Mouse (Mus musculus): ENCODE measurements around the gene N4bp3. TPM values are rescaled to one million over a fixed set of nuclear protein-coding genes. Genes with fewer than 3 reads are reported as not detected.
A peak's percentile ranks its signal among the peaks of the same experiment; 100 is the strongest.
"Not testable (repeated sequence)": the region's sequence is repeated elsewhere in the genome, so short reads cannot be mapped to it uniquely, and the experiment has no call there.

Gene N4bp3
- polyA plus RNA-seq, 1 experiment: 16.3 TPM

GRCm38 (mm10) chr11:51615601-51616000, 35.0 kb downstream of the N4bp3 start:
- Histone ChIP-seq H3K4me2 (ENCODE audit: low read depth) (peak overlapping the region; percentile 77), H3K36me3 (ENCODE audit: control insufficient read depth, insufficient read depth) (no peaks in the 10 kb centered on the region), H3K4me3 (peak overlapping the region; percentile 20), H3K27me3 (ENCODE audit: control insufficient read depth, insufficient read depth, insufficient read length) (no peaks in the 10 kb centered on the region), H3ac (ENCODE audit: control insufficient read depth, insufficient read length) (peak overlapping the region; percentile 7), H3K79me2 (ENCODE audit: control insufficient read depth, insufficient read depth) (peaks cover 8% of the 10 kb centered on the region)
- TF ChIP-seq E2F4 (IDR thresholded peaks at IDR 0.05; ENCODE audit: insufficient read depth): peak; percentile 84
- TF ChIP-seq TCF12 (IDR thresholded peaks at IDR 0.05; ENCODE audit: insufficient read depth, poor library complexity, severe bottlenecking): no peak
- peak; percentile 83 for TF ChIP-seq POLR2A (IDR thresholded peaks at IDR 0.05; ENCODE audit: insufficient read length, low read depth)
- TF ChIP-seq REST (IDR thresholded peaks at IDR 0.05; ENCODE audit: insufficient read depth, insufficient read length): no peak
- peak; percentile 90 for TF ChIP-seq POLR2AphosphoS2 (IDR thresholded peaks at IDR 0.05; ENCODE audit: insufficient read length, low read depth)
- TF ChIP-seq CEBPB (IDR thresholded peaks at IDR 0.05; ENCODE audit: insufficient read depth, poor library complexity, severe bottlenecking): no peak
- no peak for TF ChIP-seq TCF3 (IDR thresholded peaks at IDR 0.05; ENCODE audit: insufficient read length, low read depth)

GRCm38 (mm10) chr11:51615129-51615528, 35.5 kb downstream of the N4bp3 start:
- no peak for TF ChIP-seq CEBPB (IDR thresholded peaks at IDR 0.05; ENCODE audit: insufficient read depth, poor library complexity, severe bottlenecking)
- no peak for TF ChIP-seq MYOG (IDR thresholded peaks at IDR 0.05; ENCODE audit: control insufficient read depth in 1 of 3, insufficient read depth in 1 of 3, insufficient read length in 2 of 3, low read depth in 2 of 3)
- no peak for TF ChIP-seq TCF3 (IDR thresholded peaks at IDR 0.05; ENCODE audit: insufficient read length, low read depth)
- TF ChIP-seq MAX (IDR thresholded peaks at IDR 0.05; ENCODE audit: low read depth): no peak
- TF ChIP-seq REST (IDR thresholded peaks at IDR 0.05; ENCODE audit: insufficient read depth, insufficient read length): no peak
- no peak for TF ChIP-seq POLR2A (IDR thresholded peaks at IDR 0.05; ENCODE audit: insufficient read length, low read depth)
- no peak for TF ChIP-seq E2F4 (IDR thresholded peaks at IDR 0.05; ENCODE audit: insufficient read depth)
- TF ChIP-seq SRF (IDR thresholded peaks at IDR 0.05; ENCODE audit: control insufficient read depth, insufficient read length, low read depth): no peak
- no peak for TF ChIP-seq TCF12 (IDR thresholded peaks at IDR 0.05; ENCODE audit: insufficient read depth, poor library complexity, severe bottlenecking)
- no peak for TF ChIP-seq USF1 (IDR thresholded peaks at IDR 0.05; ENCODE audit: low read depth)
- no peak for TF ChIP-seq MYOD1 (IDR thresholded peaks at IDR 0.05; ENCODE audit: control insufficient read depth in 1 of 3, insufficient read length in 2 of 3, low read depth in 2 of 3)
- no peak for TF ChIP-seq POLR2AphosphoS2 (IDR thresholded peaks at IDR 0.05; ENCODE audit: insufficient read length, low read depth)
- H3K4me2 ChIP-seq (ENCODE audit: low read depth): peak overlapping the region; percentile 77
- peak overlapping the region; percentile 20 for H3K4me3 ChIP-seq

GRCm38 (mm10) chr11:51614256-51614655, 36.4 kb downstream of the N4bp3 start:
- Histone ChIP-seq H3K27me3 (ENCODE audit: control insufficient read depth, insufficient read depth, insufficient read length) (no peaks in the 10 kb centered on the region), H3K4me3 (no peak overlapping the region), H3ac (ENCODE audit: control insufficient read depth, insufficient read length) (no peak overlapping the region), H3K79me2 (ENCODE audit: control insufficient read depth, insufficient read depth) (no peaks in the 10 kb centered on the region), H3K36me3 (ENCODE audit: control insufficient read depth, insufficient read depth) (no peaks in the 10 kb centered on the region), H3K4me2 (ENCODE audit: low read depth) (no peak overlapping the region)
- TF ChIP-seq SRF (IDR thresholded peaks at IDR 0.05; ENCODE audit: control insufficient read depth, insufficient read length, low read depth): no peak
- no peak for TF ChIP-seq REST (IDR thresholded peaks at IDR 0.05; ENCODE audit: insufficient read depth, insufficient read length)
- TF ChIP-seq POLR2AphosphoS2 (IDR thresholded peaks at IDR 0.05; ENCODE audit: insufficient read length, low read depth): no peak
- no peak for TF ChIP-seq MAX (IDR thresholded peaks at IDR 0.05; ENCODE audit: low read depth)
- TF ChIP-seq E2F4 (IDR thresholded peaks at IDR 0.05; ENCODE audit: insufficient read depth): no peak
- TF ChIP-seq MYOG (IDR thresholded peaks at IDR 0.05; ENCODE audit: control insufficient read depth in 1 of 3, insufficient read depth in 1 of 3, insufficient read length in 2 of 3, low read depth in 2 of 3): no peak

More at GRCm38 (mm10) chr11:51615129-51615528, 35.5 kb downstream of the N4bp3 start:
- no peaks in the 10 kb centered on the region for H3K36me3 ChIP-seq (ENCODE audit: control insufficient read depth, insufficient read depth)
- peak overlapping the region; percentile 7 for H3ac ChIP-seq (ENCODE audit: control insufficient read depth, insufficient read length)
- peaks cover 4% of the 10 kb centered on the region for H3K79me2 ChIP-seq (ENCODE audit: control insufficient read depth, insufficient read depth)
- no peaks in the 10 kb centered on the region for H3K27me3 ChIP-seq (ENCODE audit: control insufficient read depth, insufficient read depth, insufficient read length)

GRCm38 (mm10) chr11:51609940-51610339, 40.7 kb downstream of the N4bp3 start:
- H3K79me2 ChIP-seq (ENCODE audit: control insufficient read depth, insufficient read depth): peaks cover 14% of the 10 kb centered on the region
- not testable (repeated sequence) for H3ac ChIP-seq (ENCODE audit: control insufficient read depth, insufficient read length); H3K27me3 ChIP-seq (ENCODE audit: control insufficient read depth, insufficient read depth, insufficient read length); H3K4me3 ChIP-seq; H3K4me2 ChIP-seq (ENCODE audit: low read depth); H3K36me3 ChIP-seq (ENCODE audit: control insufficient read depth, insufficient read depth)

- Histone ChIP-seq H3K4me3 (no peak overlapping the region), H3K27me3 (ENCODE audit: control insufficient read depth, insufficient read depth, insufficient read length) (no peaks in the 10 kb centered on the region), H3K79me2 (ENCODE audit: control insufficient read depth, insufficient read depth) (peaks cover 20% of the 10 kb centered on the region), H3ac (ENCODE audit: control insufficient read depth, insufficient read length) (no peak overlapping the region), H3K36me3 (ENCODE audit: control insufficient read depth, insufficient read depth) (peaks cover 11% of the 10 kb centered on the region), H3K4me2 (ENCODE audit: low read depth) (no peak overlapping the region)
- TF ChIP-seq CEBPB (IDR thresholded peaks at IDR 0.05; ENCODE audit: insufficient read depth, poor library complexity, severe bottlenecking): no peak
- no peak for TF ChIP-seq E2F4 (IDR thresholded peaks at IDR 0.05; ENCODE audit: insufficient read depth)
- no peak for TF ChIP-seq MYOD1 (IDR thresholded peaks at IDR 0.05; ENCODE audit: control insufficient read depth in 1 of 3, insufficient read length in 2 of 3, low read depth in 2 of 3)
- no peak for TF ChIP-seq MAX (IDR thresholded peaks at IDR 0.05; ENCODE audit: low read depth)
- no peak for TF ChIP-seq SRF (IDR thresholded peaks at IDR 0.05; ENCODE audit: control insufficient read depth, insufficient read length, low read depth)
- no peak for TF ChIP-seq USF1 (IDR thresholded peaks at IDR 0.05; ENCODE audit: low read depth)
- no peak for TF ChIP-seq TCF12 (IDR thresholded peaks at IDR 0.05; ENCODE audit: insufficient read depth, poor library complexity, severe bottlenecking)
- no peak for TF ChIP-seq POLR2A (IDR thresholded peaks at IDR 0.05; ENCODE audit: insufficient read length, low read depth)
- no peak for TF ChIP-seq MYOG (IDR thresholded peaks at IDR 0.05; ENCODE audit: control insufficient read depth in 1 of 3, insufficient read depth in 1 of 3, insufficient read length in 2 of 3, low read depth in 2 of 3)
- TF ChIP-seq POLR2AphosphoS2 (IDR thresholded peaks at IDR 0.05; ENCODE audit: insufficient read length, low read depth): no peak
- TF ChIP-seq TCF3 (IDR thresholded peaks at IDR 0.05; ENCODE audit: insufficient read length, low read depth): no peak
- no peak for TF ChIP-seq REST (IDR thresholded peaks at IDR 0.05; ENCODE audit: insufficient read depth, insufficient read length)
Measured at GRCm38 (mm10) chr11:51609266-51609909, 41.3 kb downstream of the N4bp3 start.

Data from myocyte (in vitro differentiated cells).